Mouse (Mus musculus) hindbrain, embryonic 10.5 days (tissue): ENCODE data around the gene Idh3b. TPM values are rescaled to one million over a fixed set of nuclear protein-coding genes. Genes with fewer than 3 reads are reported as not detected.

Experiments
- DNase-seq: peaks from one replicate; pipeline ENCODE4 v3.0.0-alpha.2; 2017; ENCODE audit warnings: low spot score
- H3K27ac ChIP-seq: fragments of 300-500 bp; sonication (generic); 2 replicates; pipeline ENCODE4 v1.5.1; 2016; ENCODE audit warnings: mild to moderate bottlenecking, moderate library complexity
- H3K27me3 ChIP-seq: fragments of 300-500 bp; sonication (generic); 2 replicates; pipeline ENCODE4 v1.6.1; 2016; ENCODE audit warnings: mild to moderate bottlenecking; ENCODE audit not compliant: poor library complexity, insufficient read depth, severe bottlenecking
- H3K36me3 ChIP-seq: fragments of 300-500 bp; sonication (generic); 2 replicates; pipeline ENCODE4 v1.6.1; 2016; ENCODE audit warnings: mild to moderate bottlenecking, moderate library complexity
- H3K4me1 ChIP-seq: fragments of 300-500 bp; sonication (generic); replicated peaks from 2 replicates; pipeline ENCODE4 v1.6.1; 2016; ENCODE audit warnings: mild to moderate bottlenecking
- H3K4me3 ChIP-seq: fragments of 300-500 bp; sonication (generic); 2 replicates; pipeline ENCODE4 v1.5.1; 2016; ENCODE audit warnings: mild to moderate bottlenecking, moderate library complexity
- H3K9me3 ChIP-seq: fragments of 300-500 bp; sonication (generic); 2 replicates; pipeline ENCODE4 v1.6.1; 2016; ENCODE audit warnings: mild to moderate bottlenecking, moderate library complexity
- WGBS: fragments of 180-500 bp; shearing (Covaris S2); methylation state at CpG from one replicate; pipeline ENCODE4 v1.1.7; 2016; 5-methylcytosine and 5-hydroxymethylcytosine counted together
- polyA plus RNA-seq: library from polyadenylated mRNA; unstranded; fragments of >200 nt; fragmentation: Nextera tagmentation; extraction: Ambion mirVana; gene quantifications from 2 replicates; pipeline ENCODE4 v1.2.1, GENCODE M21; 2016

Idh3b gene
- 126 and 130 TPM in 2 replicates for polyA plus RNA-seq

DNA sequence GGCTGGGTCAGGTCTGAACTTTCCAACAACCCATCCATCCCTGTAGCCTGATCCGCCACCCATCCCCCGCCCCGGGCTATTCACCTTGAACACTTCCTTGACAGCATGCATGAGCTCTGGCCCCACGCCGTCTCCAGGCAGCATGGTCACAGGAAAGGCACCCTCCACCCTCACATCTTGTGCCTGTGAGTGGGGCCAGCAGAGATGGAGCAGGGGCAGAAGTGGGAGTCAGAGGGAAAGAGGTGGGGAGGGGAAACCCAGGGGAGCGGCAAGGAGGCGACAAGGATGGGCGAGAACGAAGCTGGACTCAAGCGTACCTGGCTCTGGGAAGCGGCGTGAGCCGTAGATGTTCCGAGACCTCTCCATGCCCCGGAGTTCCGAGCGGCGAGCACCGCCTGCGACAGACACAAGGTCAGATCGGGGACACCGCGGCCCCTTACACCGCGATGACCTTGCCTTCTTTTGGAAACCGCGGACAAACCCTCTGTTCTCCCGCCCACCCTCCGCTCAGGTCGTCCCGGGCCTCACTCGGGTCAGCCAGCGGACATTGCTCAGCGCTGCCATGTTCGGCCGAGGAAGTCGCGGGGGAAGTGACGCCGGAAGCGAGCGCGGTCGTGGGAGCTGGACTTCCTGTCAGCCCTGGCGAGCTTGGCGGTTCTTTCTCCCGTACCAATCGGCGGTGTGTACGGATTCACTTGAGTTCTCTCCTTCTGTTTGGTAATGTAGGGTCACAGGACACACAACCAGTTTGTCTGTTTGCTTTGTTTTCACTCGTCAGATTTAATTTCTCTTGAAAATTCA, at the start of gene Idh3b:
Gene Idh3b (minus strand): TSS at position 694 of the 801 bp plus-strand sequence.
- Histone ChIP-seq H3K4me3 (peak within 1 kb of the TSS; percentile 96), H3K9me3 (no peaks in the 10 kb centered on the region), H3K27me3 (no peaks in the 10 kb centered on the region), H3K4me1 (peaks cover 21% of the 10 kb centered on the region), H3K27ac (peak within 1 kb of the TSS; percentile 87), H3K36me3 (peaks cover 33% of the 10 kb centered on the region)
- peak; percentile 89 for DNase-seq
- WGBS = 1% methylated on average over 51 of the region's 51 CpGs

DNA sequence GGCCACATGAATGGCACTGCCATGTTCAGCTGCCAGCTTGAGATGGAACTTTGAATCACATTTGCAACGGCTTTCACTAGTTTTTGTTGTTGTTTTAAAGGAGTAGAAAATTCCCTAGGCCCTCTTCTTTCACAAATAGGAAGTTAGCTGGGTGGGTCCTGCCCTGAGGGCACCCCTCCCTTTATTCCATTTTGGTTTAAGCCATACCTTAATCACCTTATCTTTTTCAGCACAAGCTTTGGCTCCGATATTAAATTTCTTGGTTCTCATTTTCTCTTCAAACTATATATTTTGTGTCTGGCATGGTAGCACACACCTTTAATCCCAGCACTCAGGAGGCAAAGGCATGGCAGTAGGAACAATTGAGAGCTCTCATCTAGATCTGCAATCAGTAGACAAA, 45.2 kb upstream of the Idh3b start:
- Histone ChIP-seq H3K27me3 (no peaks in the 10 kb centered on the region), H3K4me3 (no peak overlapping the region), H3K9me3 (no peaks in the 10 kb centered on the region), H3K36me3 (no peaks in the 10 kb centered on the region), H3K27ac (no peak overlapping the region), H3K4me1 (no peaks in the 10 kb centered on the region)
- no peak for DNase-seq
- WGBS = 87% methylated on average over 2 of the region's 2 CpGs

DNA sequence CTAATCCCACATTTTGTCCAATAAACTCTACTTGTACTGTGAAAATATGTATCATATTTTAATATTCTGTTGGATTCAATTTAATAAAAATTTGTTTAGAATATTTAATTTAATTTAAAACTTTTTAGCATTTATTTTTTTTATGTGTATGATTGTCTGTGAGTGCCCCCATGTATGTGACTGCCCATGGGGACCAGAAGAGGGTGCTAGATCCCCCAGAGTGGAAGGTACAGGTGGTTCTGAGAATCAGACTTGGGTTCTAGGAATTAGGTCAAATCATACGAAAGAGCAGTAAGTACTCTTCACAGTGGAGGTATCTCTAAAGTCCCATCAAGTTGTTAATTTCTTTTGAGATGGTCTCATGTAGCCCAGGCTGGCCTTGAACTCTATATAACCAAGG, 42.7 kb upstream of the Idh3b start:
- WGBS = 79% methylated on average over 1 of the region's 1 CpGs
- Histone ChIP-seq H3K4me1 (no peaks in the 10 kb centered on the region), H3K27ac (no peak overlapping the region), H3K27me3 (no peaks in the 10 kb centered on the region), H3K36me3 (no peaks in the 10 kb centered on the region), H3K4me3 (no peak overlapping the region), H3K9me3 (no peaks in the 10 kb centered on the region)
- DNase-seq = no peak

DNA sequence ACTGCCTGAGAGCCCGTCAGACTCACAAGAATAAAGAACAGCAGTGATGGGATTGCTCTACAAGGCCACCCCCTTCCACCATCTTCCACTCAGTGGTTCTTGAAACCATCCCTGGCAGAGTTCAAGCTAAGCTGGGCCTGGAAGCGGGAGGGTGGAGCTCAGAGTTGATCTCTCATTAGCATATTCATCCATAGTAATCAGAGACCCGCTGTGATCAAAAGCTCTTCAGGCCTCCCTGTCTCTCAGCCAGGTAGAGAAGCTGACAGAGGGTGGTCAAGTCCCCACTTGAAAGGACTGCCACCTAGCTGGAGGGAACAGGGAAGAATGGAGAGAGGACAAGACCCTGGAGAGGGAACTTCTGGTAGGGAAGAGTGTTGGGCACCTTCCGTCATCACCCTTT, 18.7 kb upstream of the Idh3b start:
- 49% methylated on average over 4 of the region's 4 CpGs for WGBS

DNA sequence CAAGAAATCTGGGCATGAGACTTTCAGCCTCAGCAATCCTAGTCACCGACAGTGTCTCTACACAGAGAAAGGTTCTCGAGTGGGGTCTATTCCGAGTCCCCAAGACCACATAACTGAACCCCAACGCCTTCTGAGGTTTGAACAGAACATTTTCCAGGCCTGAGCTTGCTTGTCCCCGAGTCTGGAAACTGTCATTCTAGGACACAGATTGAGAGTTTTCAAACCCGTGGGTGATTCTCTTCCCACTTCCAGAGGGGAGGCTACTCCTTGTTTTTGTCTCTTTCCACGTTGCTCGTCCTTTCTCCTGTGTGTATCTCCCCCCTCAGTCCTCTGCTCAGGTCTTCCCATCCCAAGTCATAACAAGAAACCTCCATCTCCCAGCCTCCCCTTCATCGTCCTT, 13.2 kb upstream of the Idh3b start:
- Histone ChIP-seq H3K36me3 (peaks cover 27% of the 10 kb centered on the region), H3K27ac (no peak overlapping the region), H3K9me3 (no peaks in the 10 kb centered on the region), H3K4me3 (no peak overlapping the region), H3K4me1 (peaks cover 42% of the 10 kb centered on the region), H3K27me3 (peaks cover 55% of the 10 kb centered on the region)
- 78% methylated on average over 9 of the region's 9 CpGs for WGBS
- no peak for DNase-seq

More for the DNA sequence above, 18.7 kb upstream of the Idh3b start:
- no peaks in the 10 kb centered on the region for H3K4me1 ChIP-seq
- H3K9me3 ChIP-seq = no peaks in the 10 kb centered on the region
- H3K36me3 ChIP-seq = peaks cover 72% of the 10 kb centered on the region
- H3K27ac ChIP-seq = no peak overlapping the region
- no peak overlapping the region for H3K4me3 ChIP-seq
- DNase-seq = no peak
- peaks cover 7% of the 10 kb centered on the region for H3K27me3 ChIP-seq

DNA sequence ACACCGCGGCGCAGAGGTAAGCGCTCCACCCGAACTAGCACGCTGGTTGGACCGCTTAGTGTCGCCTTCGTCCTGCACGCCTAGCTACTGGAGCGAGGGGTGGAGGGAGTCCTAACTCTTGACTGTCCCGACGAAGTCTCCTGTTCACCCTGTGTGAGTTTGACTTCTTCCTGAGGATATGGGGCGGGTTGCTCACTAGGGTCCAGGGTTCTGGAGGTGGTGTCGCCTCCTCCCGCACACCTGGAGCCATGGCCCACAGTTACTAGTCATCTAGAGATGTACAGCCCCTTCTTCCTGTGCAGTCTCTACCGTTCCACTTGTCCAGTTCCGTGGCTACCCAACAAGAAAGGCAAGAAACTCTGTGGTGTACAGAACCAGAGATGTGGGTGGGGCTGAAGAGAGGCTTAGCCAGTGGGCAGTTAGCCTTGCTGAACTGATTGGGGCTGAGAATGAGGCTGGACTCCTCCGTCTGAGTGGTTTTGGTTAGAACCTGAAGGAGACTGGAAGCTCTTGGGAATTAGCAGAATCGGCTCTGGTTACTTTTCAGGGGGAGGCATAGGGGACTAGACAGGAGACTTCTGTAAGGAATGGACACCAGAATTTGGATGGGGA, 11.9 kb upstream of the Idh3b start:
- peaks cover 49% of the 10 kb centered on the region for H3K4me1 ChIP-seq
- DNase-seq = no peak
- H3K27me3 ChIP-seq = peaks cover 58% of the 10 kb centered on the region
- H3K9me3 ChIP-seq = no peaks in the 10 kb centered on the region
- peak overlapping the region; percentile 91 for H3K27ac ChIP-seq
- 4% methylated on average over 20 of the region's 20 CpGs for WGBS
- peak overlapping the region; percentile 74 for H3K4me3 ChIP-seq
- H3K36me3 ChIP-seq = peaks cover 27% of the 10 kb centered on the region

DNA sequence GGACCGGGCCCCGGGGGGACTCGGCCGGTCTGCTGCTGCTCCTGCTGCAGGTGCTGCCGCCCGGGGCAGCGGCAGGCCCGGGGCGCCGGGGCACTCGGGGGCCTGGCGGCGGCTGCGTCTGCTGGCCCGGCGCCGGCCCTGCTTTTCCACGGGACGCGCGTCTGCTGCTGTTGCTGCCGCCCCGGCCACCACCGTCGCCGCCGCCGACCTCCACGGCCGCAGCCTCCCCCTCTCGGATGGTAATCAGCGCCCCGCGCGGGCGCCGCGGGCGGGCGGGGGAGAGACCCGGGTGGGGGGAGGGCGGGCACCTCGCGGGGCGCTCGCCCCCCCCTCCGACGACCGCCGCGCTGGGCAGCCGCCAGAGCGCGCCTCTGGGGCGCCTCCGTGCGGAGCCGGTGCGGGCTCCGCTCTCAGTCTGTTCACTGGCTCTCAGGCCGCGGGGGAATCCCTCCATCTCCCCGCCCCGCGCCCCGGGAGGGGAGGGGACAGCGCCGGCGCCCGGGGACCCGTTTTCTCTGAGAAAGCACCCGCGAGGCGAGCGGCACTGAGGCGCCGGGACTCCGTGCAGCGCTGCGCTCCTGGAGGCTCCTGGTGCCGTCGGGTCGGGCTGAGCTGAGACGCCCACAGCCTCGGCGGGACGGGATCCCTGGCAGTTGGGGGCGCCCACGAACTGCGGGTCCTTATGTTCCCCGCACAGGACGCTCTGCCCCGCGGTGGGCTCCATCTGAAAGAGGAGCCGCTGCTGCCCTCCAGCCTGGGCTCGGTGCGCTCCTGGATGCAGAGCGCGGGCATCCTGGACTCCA, 11.2 kb upstream of the Idh3b start:
- H3K27me3 ChIP-seq = peaks cover 58% of the 10 kb centered on the region
- H3K27ac ChIP-seq = peak overlapping the region; percentile 91
- H3K36me3 ChIP-seq = peaks cover 22% of the 10 kb centered on the region
- peak overlapping the region; percentile 74 for H3K4me3 ChIP-seq
- DNase-seq = peak; percentile 67
- under 1% methylated on average over 84 of the region's 99 CpGs for WGBS
- H3K9me3 ChIP-seq = no peaks in the 10 kb centered on the region
- peaks cover 52% of the 10 kb centered on the region for H3K4me1 ChIP-seq

DNA sequence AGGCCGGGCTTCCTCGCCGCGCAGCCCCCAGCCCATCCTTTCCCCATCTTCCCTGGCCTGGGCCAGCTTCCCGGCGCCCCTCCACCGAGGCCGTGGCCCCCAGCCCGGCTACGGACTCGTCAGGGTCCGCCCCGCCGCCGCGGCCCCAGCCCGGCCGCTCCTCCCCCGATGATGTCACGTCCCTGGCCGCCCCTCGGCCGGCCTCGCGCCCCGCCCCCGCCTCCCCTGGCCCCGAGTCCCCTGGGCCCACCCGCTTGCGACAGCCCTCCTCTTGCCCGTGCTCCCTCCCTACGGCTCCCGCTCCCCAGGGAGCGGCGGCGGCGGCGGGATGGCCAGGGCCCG, 10.6 kb upstream of the Idh3b start, which contains the start of gene Ebf4:
Gene Ebf4 (plus strand): TSS at position 234 of the 342 bp plus-strand sequence.
- DNase-seq = peak; percentile 81
- Histone ChIP-seq H3K27ac (peak within 1 kb of the TSS; percentile 91), H3K36me3 (peaks cover 20% of the 10 kb centered on the region), H3K4me1 (peaks cover 52% of the 10 kb centered on the region), H3K27me3 (peaks cover 58% of the 10 kb centered on the region), H3K9me3 (no peaks in the 10 kb centered on the region), H3K4me3 (peak within 1 kb of the TSS; percentile 74)
- under 1% methylated on average over 39 of the region's 39 CpGs for WGBS

DNA sequence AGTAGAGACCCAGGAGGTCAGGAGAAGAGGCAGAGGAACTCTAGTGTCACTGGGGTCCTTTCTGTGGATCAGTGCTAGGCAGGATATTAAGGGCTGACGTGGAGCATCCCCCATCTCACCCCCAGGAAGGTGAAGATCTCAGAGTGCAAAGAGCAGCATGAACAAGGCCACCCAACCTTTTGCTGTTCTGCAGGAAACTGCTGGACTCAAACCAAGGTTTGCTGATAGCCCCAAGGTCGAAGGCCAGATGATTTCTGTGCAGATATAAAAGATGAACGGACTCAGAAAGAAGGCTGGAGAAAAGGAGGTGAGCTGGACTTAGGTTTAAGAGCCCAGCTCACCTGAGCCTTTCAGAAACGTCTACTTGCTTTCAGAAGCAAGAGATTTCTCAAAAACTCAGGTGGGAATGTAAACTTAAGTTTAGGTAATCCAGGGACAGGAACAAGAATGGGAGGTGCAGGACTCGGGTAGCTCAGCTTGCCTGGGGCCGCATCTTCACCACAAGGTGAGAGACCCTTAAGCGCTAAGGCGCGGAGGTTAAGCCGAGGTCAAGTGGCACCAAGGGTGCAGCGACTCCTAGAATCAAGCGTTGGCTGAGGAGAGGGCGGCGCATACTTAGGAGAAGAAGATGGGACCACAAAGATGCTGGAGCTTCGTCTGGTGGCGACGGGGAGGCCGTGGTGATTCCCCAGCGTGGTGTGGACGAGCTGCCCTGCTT, 10.0 kb upstream of the Idh3b start:
- Histone ChIP-seq H3K27me3 (peaks cover 58% of the 10 kb centered on the region), H3K4me3 (peak overlapping the region; percentile 74), H3K27ac (peak overlapping the region; percentile 91), H3K4me1 (peaks cover 52% of the 10 kb centered on the region), H3K36me3 (peaks cover 15% of the 10 kb centered on the region; the same call in 1 of the 2 replicates), H3K9me3 (no peaks in the 10 kb centered on the region)
- no peak for DNase-seq
- 8% methylated on average over 20 of the region's 20 CpGs for WGBS

DNA sequence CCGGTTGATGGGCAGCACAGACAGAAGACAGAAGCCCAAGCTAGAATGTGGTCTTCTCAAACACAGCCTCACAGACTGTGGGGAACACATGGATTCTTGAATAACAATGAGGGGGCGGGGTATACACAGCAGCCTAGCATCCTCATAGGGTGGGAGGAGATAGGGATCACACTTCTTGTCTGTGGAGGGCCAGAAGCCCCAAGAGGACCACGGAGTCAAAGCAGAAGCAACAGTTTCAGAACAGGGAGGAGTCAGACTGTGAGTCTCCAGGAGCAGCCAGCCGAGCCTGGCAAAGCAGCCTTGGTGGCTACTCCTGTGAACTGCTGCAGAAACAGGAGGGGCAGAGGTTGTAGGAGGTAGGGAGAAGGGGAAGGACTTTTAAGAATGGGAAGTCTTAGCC, 9.1 kb upstream of the Idh3b start:
- Histone ChIP-seq H3K36me3 (peaks cover 8% of the 10 kb centered on the region; the same call in 1 of the 2 replicates), H3K4me1 (peaks cover 52% of the 10 kb centered on the region), H3K27me3 (peaks cover 55% of the 10 kb centered on the region), H3K27ac (peak overlapping the region; percentile 9; the same call in 1 of the 2 replicates), H3K9me3 (no peaks in the 10 kb centered on the region), H3K4me3 (peak overlapping the region; percentile 74; the same call in 1 of the 2 replicates)
- 2% methylated on average over 4 of the region's 4 CpGs for WGBS
- peak; percentile 44 for DNase-seq

DNA sequence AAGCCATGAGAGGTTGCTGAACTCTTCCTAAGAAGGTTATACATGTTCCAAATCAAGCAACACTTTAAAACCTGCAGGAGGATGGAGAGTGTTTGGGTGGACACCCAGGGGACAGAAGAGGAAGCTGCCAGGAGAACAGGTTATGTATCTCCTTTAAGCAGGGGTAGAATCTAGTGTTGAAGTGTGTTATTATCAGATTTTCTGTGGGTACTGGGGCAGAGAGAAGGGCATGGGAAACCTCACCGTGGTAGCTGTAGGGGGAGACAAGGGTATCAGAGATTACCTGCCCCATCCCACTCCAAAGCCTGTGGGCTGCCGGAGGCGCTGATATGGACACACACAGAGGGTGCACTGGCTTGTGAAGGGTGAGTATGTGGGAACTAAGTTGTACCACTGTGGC, 8.7 kb upstream of the Idh3b start:
- peaks cover 52% of the 10 kb centered on the region for H3K4me1 ChIP-seq
- DNase-seq = no peak
- H3K27me3 ChIP-seq = peaks cover 51% of the 10 kb centered on the region
- H3K9me3 ChIP-seq = no peaks in the 10 kb centered on the region
- peak overlapping the region; percentile 74; the same call in 1 of the 2 replicates for H3K4me3 ChIP-seq
- H3K27ac ChIP-seq = no peak overlapping the region
- H3K36me3 ChIP-seq = peaks cover 4% of the 10 kb centered on the region; the same call in 1 of the 2 replicates
- WGBS = 45% methylated on average over 3 of the region's 3 CpGs

DNA sequence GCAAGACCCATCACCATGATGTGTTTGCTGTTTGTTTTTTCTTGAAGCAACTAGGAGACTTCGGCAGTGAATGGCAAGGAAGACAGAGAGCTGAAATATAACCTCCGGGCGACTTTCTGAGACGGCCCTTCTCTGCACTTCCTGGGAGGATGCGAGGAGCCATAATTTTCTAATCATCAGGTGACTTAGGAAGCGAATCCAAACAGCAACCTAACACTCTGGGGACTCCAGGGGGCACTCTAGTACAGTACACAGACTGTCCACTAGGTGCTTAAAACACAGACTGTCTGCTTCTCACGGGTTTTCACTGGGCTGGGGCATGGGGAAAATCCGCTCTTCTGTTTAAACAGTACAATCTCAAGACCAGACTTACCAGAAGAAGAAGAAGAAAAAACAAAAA, 7.1 kb upstream of the Idh3b start:
- peak; percentile 59 for DNase-seq
- Histone ChIP-seq H3K27ac (no peak overlapping the region), H3K9me3 (no peaks in the 10 kb centered on the region), H3K4me1 (peaks cover 47% of the 10 kb centered on the region), H3K36me3 (no peaks in the 10 kb centered on the region), H3K4me3 (0 out of 2 replicates have a peak overlapping the region, but pooled peaks have one; percentile 16), H3K27me3 (peaks cover 35% of the 10 kb centered on the region)
- WGBS = 24% methylated on average over 8 of the region's 8 CpGs
